Mouse (Mus musculus) left cerebral cortex, adult 11 months (tissue): Measurements from ENCODE around the gene Trappc13.
"Not testable (repeated sequence)": the region's sequence is repeated elsewhere in the genome, so short reads cannot be mapped to it uniquely, and the experiment has no call there.

ENCODE experiments used
- DNase-seq: peaks from one replicate; pipeline ENCODE4 v3.0.0; 2022; ENCODE audit warnings: low spot score

The Trappc13 gene

GRCm38 (mm10) chr13:104177796-104178649 is at the start of gene Trappc13:
Gene Trappc13, minus strand, starts transcription at chr13:104178469.
- no peak for DNase-seq

- no peak for DNase-seq
Measured at GRCm38 (mm10) chr13:104227478-104227877, 49.2 kb upstream of the Trappc13 start.

GRCm38 (mm10) chr13:104204313-104204712 is 26.0 kb upstream of the Trappc13 start:
- DNase-seq: no peak

- not testable (repeated sequence) for DNase-seq
Measured at GRCm38 (mm10) chr13:104195891-104196290, 17.6 kb upstream of the Trappc13 start.

GRCm38 (mm10) chr13:104187357-104187756 is 9.1 kb upstream of the Trappc13 start:
- no peak for DNase-seq

- DNase-seq: no peak
Measured at GRCm38 (mm10) chr13:104179176-104179888, 1.1 kb upstream of the Trappc13 start.

GRCm38 (mm10) chr13:104178650-104179121 is 417 bp upstream of the Trappc13 start, which contains the start of gene Trim23:
Gene Trim23, plus strand, starts transcription at chr13:104178797.
- peak; percentile 95 for DNase-seq

- no peak for DNase-seq
Measured at GRCm38 (mm10) chr13:104176874-104177273, 1.4 kb downstream of the Trappc13 start.

GRCm38 (mm10) chr13:104172498-104172897 is 5.8 kb downstream of the Trappc13 start:
- no peak for DNase-seq

- no peak for DNase-seq
Measured at GRCm38 (mm10) chr13:104171711-104172110, 6.6 kb downstream of the Trappc13 start.

GRCm38 (mm10) chr13:104155686-104156085 is 22.6 kb downstream of the Trappc13 start:
- no peak for DNase-seq

- DNase-seq: no peak
Measured at GRCm38 (mm10) chr13:104155106-104155505, 23.2 kb downstream of the Trappc13 start.

- DNase-seq: no peak
Measured at GRCm38 (mm10) chr13:104154180-104154579, 24.1 kb downstream of the Trappc13 start.

- DNase-seq: no peak
Measured at GRCm38 (mm10) chr13:104145646-104146045, 32.6 kb downstream of the Trappc13 start.

GRCm38 (mm10) chr13:104144871-104145270 is 33.4 kb downstream of the Trappc13 start:
- no peak for DNase-seq

- peak; percentile 76 for DNase-seq
Measured at GRCm38 (mm10) chr13:104139369-104140209, 38.7 kb downstream of the Trappc13 start.

GRCm38 (mm10) chr13:104134510-104135085 is 43.7 kb downstream of the Trappc13 start:
- DNase-seq: no peak

- DNase-seq: no peak
Measured at GRCm38 (mm10) chr13:104132561-104132960, 45.7 kb downstream of the Trappc13 start.

- no peak for DNase-seq
Measured at GRCm38 (mm10) chr13:104123662-104124381, 54.4 kb downstream of the Trappc13 start.

- no peak for DNase-seq
Measured at GRCm38 (mm10) chr13:104122078-104122840, 56.0 kb downstream of the Trappc13 start.
